Mouse (Mus musculus) urinary bladder, postnatal 14 days (tissue): ENCODE results near the gene Abca13.

Source experiments
- DNase-seq: peaks from one replicate; pipeline ENCODE4 v3.0.0; 2021; ENCODE audit warnings: low spot score

The Abca13 gene

GRCm38 (mm10) chr11:9533189-9533588 is 341.4 kb downstream of the Abca13 start:
- DNase-seq, result no peak

GRCm38 (mm10) chr11:9533658-9534202 is 342.0 kb downstream of the Abca13 start:
- DNase-seq, result no peak

GRCm38 (mm10) chr11:9536811-9537210 is 345.1 kb downstream of the Abca13 start:
- no peak for DNase-seq

GRCm38 (mm10) chr11:9538328-9538727 is 346.6 kb downstream of the Abca13 start:
- DNase-seq, result no peak

- DNase-seq, result no peak
Observed at GRCm38 (mm10) chr11:9560026-9560425, 368.3 kb downstream of the Abca13 start.

- DNase-seq, result no peak
Observed at GRCm38 (mm10) chr11:9568302-9568701, 376.6 kb downstream of the Abca13 start.

GRCm38 (mm10) chr11:9570319-9570718 is 378.6 kb downstream of the Abca13 start:
- no peak for DNase-seq

- DNase-seq, result no peak
Observed at GRCm38 (mm10) chr11:9574894-9575293, 383.2 kb downstream of the Abca13 start.

- no peak for DNase-seq
Observed at GRCm38 (mm10) chr11:9591757-9592316, 400.1 kb downstream of the Abca13 start.

- DNase-seq, result no peak
Observed at GRCm38 (mm10) chr11:9597299-9597698, 405.6 kb downstream of the Abca13 start.

- DNase-seq, result no peak
Observed at GRCm38 (mm10) chr11:9601096-9601495, 409.4 kb downstream of the Abca13 start.

GRCm38 (mm10) chr11:9602137-9602536 is 410.4 kb downstream of the Abca13 start:
- DNase-seq, result no peak

- no peak for DNase-seq
Observed at GRCm38 (mm10) chr11:9608249-9608648, 416.5 kb downstream of the Abca13 start.

- DNase-seq, result no peak
Observed at GRCm38 (mm10) chr11:9609075-9609474, 417.3 kb downstream of the Abca13 start.

- DNase-seq, result no peak
Observed at GRCm38 (mm10) chr11:9616133-9616532, 424.4 kb downstream of the Abca13 start.

GRCm38 (mm10) chr11:9616665-9617064 is 424.9 kb downstream of the Abca13 start:
- no peak for DNase-seq

GRCm38 (mm10) chr11:9619986-9620385 is 428.2 kb downstream of the Abca13 start:
- DNase-seq, result no peak

GRCm38 (mm10) chr11:9622888-9623287 is 431.1 kb downstream of the Abca13 start:
- DNase-seq, result no peak

GRCm38 (mm10) chr11:9624753-9625152 is 433.0 kb downstream of the Abca13 start:
- no peak for DNase-seq

GRCm38 (mm10) chr11:9625812-9626211 is 434.1 kb downstream of the Abca13 start:
- DNase-seq, result no peak

- DNase-seq, result no peak
Observed at GRCm38 (mm10) chr11:9647272-9647671, 455.5 kb downstream of the Abca13 start.

GRCm38 (mm10) chr11:9647991-9648390 is 456.2 kb downstream of the Abca13 start:
- DNase-seq, result no peak

- no peak for DNase-seq
Observed at GRCm38 (mm10) chr11:9666648-9667255, 475.0 kb downstream of the Abca13 start.

- DNase-seq, result no peak
Observed at GRCm38 (mm10) chr11:9669430-9669829, 477.7 kb downstream of the Abca13 start.
